In the genomic region with DNA sequence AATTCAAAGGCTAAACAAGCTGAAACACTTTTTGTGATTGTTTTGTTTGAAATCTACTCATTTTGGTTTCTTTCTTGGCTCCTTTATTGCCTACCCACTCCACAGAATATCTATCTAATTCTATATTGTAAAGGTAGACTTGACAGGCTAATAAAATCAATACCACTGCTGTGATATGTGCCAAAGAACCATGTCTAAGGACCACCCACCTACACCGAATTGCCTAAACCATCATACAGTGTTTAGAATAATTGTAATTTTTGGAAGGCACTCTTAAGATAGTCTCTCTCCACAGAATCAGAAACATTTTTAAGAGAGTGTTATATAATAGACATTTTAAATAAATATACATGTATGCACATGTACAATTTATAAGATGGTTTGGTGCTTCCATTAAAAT, we compare ENCODE assay signal across 17 mouse cellular contexts.
"Had no signal": no experiment of that assay in that cellular context is flagged by ENCODE, and none has a peak within 500 bp of the region (broad histone marks: within the 10 kb centered on the region; RNA-seq: fewer than 3 reads in every experiment).

No protein-coding gene starts in this region.

- DNase-seq: lung, adult 18-20 months; lung, embryonic 14.5 days; lung, postnatal 10 days; lung, postnatal 4 days; retina, postnatal 1 day; right cerebral cortex, adult 18-20 months; right cerebral cortex, postnatal 25 days; right cerebral cortex, postnatal 4 days; spleen, adult 18-20 months; thymus, adult 18-20 months; thymus, postnatal 14 days; thymus, postnatal 36 days had no signal

- H3K27ac ChIP-seq: liver, embryonic 14.5 days; midbrain, embryonic 13.5 days; neural tube, embryonic 13.5 days; neural tube, embryonic 15.5 days had no signal

- H3K36me3 ChIP-seq: midbrain, embryonic 13.5 days; neural tube, embryonic 13.5 days; neural tube, embryonic 15.5 days had no signal

- H3K27me3 ChIP-seq: midbrain, embryonic 13.5 days; neural tube, embryonic 13.5 days; neural tube, embryonic 15.5 days had no signal

- H3K4me2 ChIP-seq: lung, embryonic 14.5 days; midbrain, embryonic 13.5 days; neural tube, embryonic 13.5 days; neural tube, embryonic 15.5 days had no signal

- H3K9ac ChIP-seq: liver, embryonic 14.5 days; lung, embryonic 14.5 days; midbrain, embryonic 13.5 days; neural tube, embryonic 13.5 days; neural tube, embryonic 15.5 days had no signal

- H3K9me3 ChIP-seq: midbrain, embryonic 13.5 days; neural tube, embryonic 13.5 days; neural tube, embryonic 15.5 days had no signal

- ATAC-seq: midbrain, embryonic 13.5 days had no signal

- H3K4me1 ChIP-seq: neural tube, embryonic 15.5 days had no signal

- H3K4me3 ChIP-seq: midbrain, embryonic 13.5 days; myocyte; neural tube, embryonic 13.5 days; neural tube, embryonic 15.5 days had no signal
